Mouse (Mus musculus) neutrophil, adult 5-6 weeks (primary cell): ENCODE measurements around the gene Gm17622. TPM values are rescaled to one million over a fixed set of nuclear protein-coding genes. Genes with fewer than 3 reads are reported as not detected.

Experiments used
- ATAC-seq: fragments of 151-379, 151-347 bp; 2 replicates; pipeline ENCODE4 v1.8.0; 2017; ENCODE audit warnings: mild to moderate bottlenecking, moderate TSS enrichment; ENCODE audit not compliant: insufficient number of reproducible peaks, poor library complexity, low FRiP score, severe bottlenecking; ENCODE audit errors: extremely low read depth
- total RNA-seq: library from RNA; stranded (forward); fragments of 200-1000 nt; gene quantifications from 2 replicates; pipeline ENCODE4 v1.2.3, GENCODE M21; 2017

Gene Gm17622
- not detected in 2 replicates for total RNA-seq

GRCm38 (mm10) chr13:96490433-96490832 lies at the start of gene Gm17622:
Gene Gm17622, plus strand, starts transcription at chr13:96490733.
- no peak for ATAC-seq

GRCm38 (mm10) chr13:96450205-96450856 lies 40.2 kb upstream of the Gm17622 start:
- no peak for ATAC-seq

- ATAC-seq: no peak
Observed at GRCm38 (mm10) chr13:96450869-96451268, 39.7 kb upstream of the Gm17622 start.

- ATAC-seq: no peak
Observed at GRCm38 (mm10) chr13:96451386-96452140, 39.0 kb upstream of the Gm17622 start.

DNA sequence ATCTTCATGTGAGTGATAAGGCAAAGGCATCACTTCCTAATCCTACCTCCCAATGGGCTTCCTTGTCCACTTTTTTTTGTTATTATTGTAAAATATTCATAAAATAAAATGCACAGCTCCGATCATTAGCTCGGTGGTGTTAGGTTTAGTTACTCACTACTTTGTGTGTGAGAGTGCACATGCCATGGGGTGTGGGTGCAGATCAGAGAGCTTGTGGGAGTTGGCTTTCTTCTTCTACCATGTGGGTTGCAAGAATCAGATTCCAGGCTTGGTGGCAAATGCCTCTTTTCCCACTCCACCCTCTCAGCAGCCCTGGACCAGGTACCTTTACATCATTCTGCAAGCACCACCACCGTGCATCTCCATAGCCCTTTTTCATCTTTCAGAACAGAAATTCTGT lies 37.9 kb upstream of the Gm17622 start:
- no peak for ATAC-seq

DNA sequence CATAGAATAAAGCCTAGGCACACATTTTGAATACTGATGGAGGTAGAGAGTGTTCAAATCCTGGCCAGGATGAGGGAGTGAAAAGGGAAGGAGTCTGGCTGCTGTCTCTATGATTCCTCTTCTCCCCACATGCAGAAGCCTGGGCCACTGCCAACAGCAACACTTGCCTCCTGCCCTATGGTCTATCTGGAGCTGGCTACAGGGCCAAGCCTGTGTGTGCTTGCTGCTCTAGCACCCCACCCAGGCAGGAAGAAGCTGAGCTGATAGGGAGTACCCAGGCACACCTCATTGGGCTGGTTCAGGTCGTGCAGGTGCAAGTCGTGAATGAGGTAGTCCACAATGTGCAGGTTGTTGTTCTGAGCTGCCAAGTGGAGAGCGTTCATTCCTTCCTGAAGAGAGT lies 36.2 kb upstream of the Gm17622 start:
- no peak for ATAC-seq

- ATAC-seq: no peak
Observed at GRCm38 (mm10) chr13:96457566-96457965, 33.0 kb upstream of the Gm17622 start.

- ATAC-seq: no peak
Observed at GRCm38 (mm10) chr13:96458018-96458417, 32.5 kb upstream of the Gm17622 start.

DNA sequence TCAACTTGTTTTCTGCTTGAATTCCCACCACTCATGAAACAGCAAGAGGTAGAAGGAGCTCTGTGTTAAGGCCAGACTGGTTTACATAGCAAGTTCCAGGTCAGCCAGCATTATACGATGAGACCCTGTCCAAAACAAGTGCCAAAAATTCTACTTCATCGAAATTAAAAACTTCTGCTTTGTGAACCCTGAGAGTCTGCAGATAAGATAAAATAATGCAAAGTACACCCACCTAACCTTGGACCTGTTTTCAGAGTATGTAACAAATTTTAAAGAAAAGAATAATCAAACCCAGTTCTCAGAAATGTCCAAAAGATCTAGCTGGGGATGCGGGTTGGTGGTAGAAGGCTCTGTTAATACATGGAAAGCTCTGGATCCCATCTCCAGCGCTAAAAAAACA lies 31.9 kb upstream of the Gm17622 start:
- ATAC-seq: no peak

- no peak for ATAC-seq
Observed at GRCm38 (mm10) chr13:96462644-96463043, 27.9 kb upstream of the Gm17622 start.

DNA sequence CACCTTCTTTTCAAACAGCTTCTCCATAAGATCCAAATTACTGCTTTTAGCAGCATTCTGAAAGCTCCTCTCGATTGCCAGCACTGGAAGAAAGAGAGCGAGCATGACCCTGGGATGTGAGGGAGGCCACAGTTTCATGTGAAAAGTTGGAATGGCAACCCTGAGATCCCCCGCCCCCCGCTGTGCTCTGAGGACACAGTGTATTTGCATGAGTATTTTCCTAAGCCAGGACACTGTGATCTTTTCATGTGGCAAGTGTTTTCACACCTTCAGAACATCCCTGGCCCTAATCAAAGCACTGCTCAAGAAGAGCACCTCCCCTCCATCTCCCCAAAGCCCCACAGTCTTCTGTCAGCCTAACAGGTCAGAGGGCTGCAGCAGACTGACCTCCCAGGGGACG lies 25.2 kb upstream of the Gm17622 start:
- ATAC-seq: no peak

- no peak for ATAC-seq
Observed at GRCm38 (mm10) chr13:96468678-96469077, 21.9 kb upstream of the Gm17622 start.

GRCm38 (mm10) chr13:96470556-96470955 lies 20.0 kb upstream of the Gm17622 start:
- no peak for ATAC-seq

DNA sequence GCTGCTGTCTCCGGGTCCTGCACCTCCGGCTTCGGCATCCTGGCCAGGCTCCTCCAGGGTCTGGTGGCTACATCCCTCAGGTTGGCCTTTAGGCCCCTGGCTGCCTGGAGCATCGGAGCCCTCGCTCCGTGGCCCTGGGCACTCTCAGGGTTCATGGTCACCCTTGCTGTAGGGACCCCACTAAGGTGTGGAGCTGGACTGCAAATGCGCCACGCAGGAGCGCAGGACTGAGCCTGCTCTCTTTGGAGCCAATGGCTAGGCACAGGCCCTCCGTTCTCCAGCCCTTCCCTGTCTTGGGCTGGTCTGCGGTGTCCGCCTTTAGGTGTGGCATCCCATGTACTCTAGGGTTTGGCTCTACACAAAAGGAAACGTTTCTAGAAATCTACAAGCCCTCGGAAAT lies 19.6 kb upstream of the Gm17622 start, which contains the start of gene Ankdd1b:
Ankdd1b (minus strand) TSS at position 242 of the 400 bp plus-strand sequence.
- ATAC-seq: no peak

DNA sequence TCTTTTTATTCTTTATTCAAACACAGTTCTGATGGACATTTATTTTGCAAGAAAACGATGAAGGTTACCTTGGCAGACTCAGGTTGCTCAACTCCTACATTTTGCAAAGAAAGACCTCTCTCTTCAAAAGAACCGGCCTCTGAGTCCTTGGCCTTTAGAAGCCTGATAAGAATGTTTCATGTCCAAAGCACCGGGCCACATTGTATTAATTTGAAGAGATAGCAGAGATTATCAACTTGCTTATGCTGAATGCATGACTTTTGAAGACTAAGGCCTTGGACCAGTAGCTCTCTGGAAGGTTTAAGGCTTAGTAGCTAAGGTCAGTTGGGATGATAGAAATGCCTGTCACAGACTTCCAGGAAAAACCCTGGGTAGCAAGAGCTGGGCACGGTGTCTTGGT lies 13.3 kb upstream of the Gm17622 start:
- no peak for ATAC-seq

DNA sequence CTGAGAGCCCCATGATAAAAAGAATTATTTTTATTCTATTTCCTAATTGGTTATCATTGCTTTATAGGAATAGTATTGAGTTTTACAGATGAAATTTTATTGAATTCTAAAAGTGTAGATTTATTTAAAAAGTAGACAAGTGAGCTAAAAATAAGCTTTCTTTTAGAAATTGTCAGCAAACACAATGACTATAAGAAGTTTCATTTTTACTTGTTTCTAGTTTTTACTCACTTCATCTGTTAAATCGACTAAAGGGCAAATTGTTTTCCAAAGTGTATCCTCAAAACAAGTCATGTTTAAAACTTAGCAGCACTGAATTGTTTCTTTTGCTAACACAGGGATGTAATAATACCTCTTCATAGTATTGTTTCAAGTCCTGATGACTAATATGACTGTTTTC lies 11.5 kb upstream of the Gm17622 start:
- no peak for ATAC-seq

- no peak for ATAC-seq
Observed at GRCm38 (mm10) chr13:96487230-96487629, 3.3 kb upstream of the Gm17622 start.

DNA sequence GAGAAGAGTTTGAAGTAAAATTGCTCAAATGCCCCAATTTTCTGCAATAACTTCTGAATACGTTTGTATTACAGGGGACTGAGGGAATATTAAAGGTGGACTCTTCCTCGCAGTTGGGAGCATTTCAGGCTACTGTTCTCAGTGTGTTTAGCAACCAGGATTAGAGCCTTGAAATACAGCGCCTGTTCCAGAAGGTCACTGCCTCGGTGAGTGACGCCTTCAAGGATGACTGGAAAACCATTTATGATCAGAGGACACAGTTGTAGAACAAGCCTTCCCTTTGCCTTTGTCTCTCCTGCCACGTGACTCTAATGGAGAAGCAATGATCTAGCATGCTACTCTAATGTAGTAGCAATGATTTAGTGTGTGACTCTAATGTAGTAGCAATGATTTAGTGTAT lies 2.6 kb upstream of the Gm17622 start:
- no peak for ATAC-seq

- ATAC-seq: no peak
Observed at GRCm38 (mm10) chr13:96496630-96497029, 6.1 kb downstream of the Gm17622 start.

- no peak for ATAC-seq
Observed at GRCm38 (mm10) chr13:96499891-96500290, 9.4 kb downstream of the Gm17622 start.
